Mouse (Mus musculus) ES-Bruce4 (cell line): ENCODE data around the gene Rora. TPM values are rescaled to one million over a fixed set of nuclear protein-coding genes. Genes with fewer than 3 reads are reported as not detected.
A peak's percentile ranks its signal among the peaks of the same experiment; 100 is the strongest.

ENCODE experiments used
- H3K27ac ChIP-seq: 2 replicates; pipeline ENCODE4 v1.5.1; 2012; ENCODE audit warnings: low read length, inconsistent platforms; ENCODE audit not compliant: insufficient read depth
- H3K27me3 ChIP-seq: 2 replicates; pipeline ENCODE4 v1.6.1; 2012; ENCODE audit warnings: mild to moderate bottlenecking, low read length, inconsistent platforms; ENCODE audit not compliant: control insufficient read depth, poor library complexity, insufficient read depth, severe bottlenecking
- H3K36me3 ChIP-seq: 2 replicates; pipeline ENCODE4 v1.6.1; 2012; ENCODE audit warnings: inconsistent platforms, mild to moderate bottlenecking, low read length, moderate library complexity; ENCODE audit not compliant: control insufficient read depth, poor library complexity, insufficient read depth, severe bottlenecking
- H3K4me1 ChIP-seq: one replicate; pipeline ENCODE4 v1.8.1; 2011; ENCODE audit warnings: low read length; ENCODE audit not compliant: control insufficient read depth, insufficient read depth
- H3K4me3 ChIP-seq: 2 replicates; pipeline ENCODE4 v1.5.1; 2011; ENCODE audit warnings: low read depth, mild to moderate bottlenecking, low read length
- H3K9ac ChIP-seq: 2 replicates; pipeline ENCODE4 v1.6.1; 2012; ENCODE audit warnings: low read depth, mild to moderate bottlenecking, inconsistent platforms; ENCODE audit not compliant: poor library complexity, severe bottlenecking
- H3K9me3 ChIP-seq: replicated peaks from 2 replicates; pipeline ENCODE4 v1.6.1; 2012; ENCODE audit warnings: mild to moderate bottlenecking, low read length, inconsistent platforms; ENCODE audit not compliant: control insufficient read depth, poor library complexity, insufficient read depth, severe bottlenecking
- CTCF ChIP-seq: IDR thresholded peaks from one replicate; pipeline ENCODE4 v1.8.1; 2011; ENCODE audit warnings: low read depth, low read length
- EP300 ChIP-seq: IDR thresholded peaks from 2 replicates; pipeline ENCODE4 v1.6.1; 2011; ENCODE audit warnings: low read depth, low read length; ENCODE audit not compliant: insufficient read depth
- POLR2A ChIP-seq: IDR thresholded peaks from one replicate; pipeline ENCODE4 v1.8.1; 2011; ENCODE audit warnings: low read length; ENCODE audit not compliant: insufficient read depth
- polyA plus RNA-seq: library from polyadenylated mRNA; stranded (reverse); fragments of >200 nt; gene quantifications from 2 replicates; pipeline ENCODE4 v1.2.4, GENCODE M21; 2011; ENCODE audit warnings: low read depth; ENCODE audit not compliant: missing spikeins, insufficient read depth, insufficient read length

Rora gene
- polyA plus RNA-seq, 1 experiment, result 3.6 TPM

GRCm38 (mm10) chr9:69288586-69288985 lies 635.0 kb downstream of the Rora start:
- no peak overlapping the region for H3K27ac ChIP-seq
- H3K27me3 ChIP-seq, result peaks cover 2% of the 10 kb centered on the region; the same call in 1 of the 2 replicates
- peak overlapping the region; percentile 76; the same call in 1 of the 2 replicates for H3K9ac ChIP-seq
- no peaks in the 10 kb centered on the region for H3K9me3 ChIP-seq
- no peak overlapping the region for H3K4me3 ChIP-seq
- no peaks in the 10 kb centered on the region for H3K36me3 ChIP-seq
- no peaks in the 10 kb centered on the region for H3K4me1 ChIP-seq
- TF ChIP-seq CTCF (no peak), EP300 (no peak), POLR2A (no peak)

GRCm38 (mm10) chr9:69289056-69290017 lies 635.8 kb downstream of the Rora start:
- Histone ChIP-seq H3K36me3 (no peaks in the 10 kb centered on the region), H3K9me3 (no peaks in the 10 kb centered on the region), H3K4me3 (peak overlapping the region; percentile 72), H3K27me3 (peaks cover 2% of the 10 kb centered on the region; the same call in 1 of the 2 replicates), H3K27ac (no peak overlapping the region), H3K9ac (peak overlapping the region; percentile 76), H3K4me1 (no peaks in the 10 kb centered on the region)
- TF ChIP-seq POLR2A (no peak), CTCF (no peak), EP300 (no peak)

GRCm38 (mm10) chr9:69290018-69290880 lies 636.7 kb downstream of the Rora start:
- H3K36me3 ChIP-seq, result no peaks in the 10 kb centered on the region
- H3K9ac ChIP-seq, result peak overlapping the region; percentile 76
- peak overlapping the region; percentile 69 for H3K4me3 ChIP-seq
- no peaks in the 10 kb centered on the region for H3K9me3 ChIP-seq
- H3K4me1 ChIP-seq, result no peaks in the 10 kb centered on the region
- no peak overlapping the region for H3K27ac ChIP-seq
- H3K27me3 ChIP-seq, result peaks cover 2% of the 10 kb centered on the region; the same call in 1 of the 2 replicates
- TF ChIP-seq CTCF, result no peak
- no peak for TF ChIP-seq POLR2A
- TF ChIP-seq EP300, result no peak

GRCm38 (mm10) chr9:69290881-69291450 lies 637.4 kb downstream of the Rora start:
- no peak overlapping the region for H3K27ac ChIP-seq
- peak overlapping the region; percentile 69 for H3K4me3 ChIP-seq
- H3K27me3 ChIP-seq, result peaks cover 2% of the 10 kb centered on the region; the same call in 1 of the 2 replicates
- H3K9me3 ChIP-seq, result no peaks in the 10 kb centered on the region
- H3K9ac ChIP-seq, result peak overlapping the region; percentile 76
- no peaks in the 10 kb centered on the region for H3K36me3 ChIP-seq
- no peaks in the 10 kb centered on the region for H3K4me1 ChIP-seq
- TF ChIP-seq POLR2A (no peak), CTCF (no peak)

GRCm38 (mm10) chr9:69291451-69291850 lies 637.9 kb downstream of the Rora start:
- H3K9me3 ChIP-seq, result no peaks in the 10 kb centered on the region
- H3K36me3 ChIP-seq, result no peaks in the 10 kb centered on the region
- TF ChIP-seq CTCF (no peak), POLR2A (no peak), EP300 (no peak)
- no peaks in the 10 kb centered on the region for H3K4me1 ChIP-seq
- H3K27me3 ChIP-seq, result peaks cover 2% of the 10 kb centered on the region; the same call in 1 of the 2 replicates
- H3K9ac ChIP-seq, result peak overlapping the region; percentile 76
- H3K27ac ChIP-seq, result no peak overlapping the region
- peak overlapping the region; percentile 69 for H3K4me3 ChIP-seq
